Mouse (Mus musculus) heart, postnatal 14 days (tissue): ENCODE results near the gene Rnd1. TPM values are rescaled to one million over a fixed set of nuclear protein-coding genes. Genes with fewer than 3 reads are reported as not detected.

Experiments used
- DNase-seq, 2 experiments: peaks; one replicate each; pipeline ENCODE4 v3.0.0; 2021 to 2022
- intact Hi-C: fragments of 180-260 bp; cut with DNase I; formaldehyde crosslinking; loops from one replicate; pipeline ENCODE4 v1.15.1; 2025
- total RNA-seq, 2 experiments: library from RNA; stranded (reverse); gene quantifications; 2 replicates each; pipeline ENCODE4 v1.2.3; 2021

Gene Rnd1
- total RNA-seq, 2 experiments from 2014 or later, result 0.69 to 1.0 TPM

- intact Hi-C loops, result loop anchor here (1.0 to 5.0 kb wide), 2 partner anchors 37 to 105 kb away; no protein-coding TSS in a partner anchor
- DNase-seq, result peak; percentile 79 to 88
These were observed 60.1 kb downstream of the Rnd1 start for GRCm38 (mm10) chr15:98617176-98617537.

- intact Hi-C loops, result loop anchor here (1.0 to 5.0 kb wide), 2 partner anchors 36 to 104 kb away; no protein-coding TSS in a partner anchor
- peak in 1 of 2 experiments; percentile 37 for DNase-seq
These were observed 60.7 kb downstream of the Rnd1 start for GRCm38 (mm10) chr15:98616362-98617175.

- intact Hi-C loops, result loop anchor here (5.0 kb wide), 1 partner anchor 103 kb away; no protein-coding TSS in a partner anchor
These were observed 61.5 kb downstream of the Rnd1 start for GRCm38 (mm10) chr15:98615751-98616150.

GRCm38 (mm10) chr15:98614971-98615370 lies 62.3 kb downstream of the Rnd1 start:
- DNase-seq, result no peak
- intact Hi-C loops, result loop anchor here (5.0 kb wide), 1 partner anchor 103 kb away; no protein-coding TSS in a partner anchor

More at GRCm38 (mm10) chr15:98615751-98616150, 61.5 kb downstream of the Rnd1 start:
- DNase-seq, result peak in 1 of 2 experiments; percentile 36

- DNase-seq, result no peak
- intact Hi-C loops, result no loop called here
These were observed 62.7 kb downstream of the Rnd1 start for GRCm38 (mm10) chr15:98614551-98614950.

Other genes starting within 250 kb of the Rnd1 start
- gene Olfr282, start 246.2 kb downstream of the Rnd1 start, total RNA-seq, result not detected
- gene Olfr281, start 224.9 kb downstream of the Rnd1 start, total RNA-seq, result not detected
- gene OR5BS1P, start 207.6 kb downstream of the Rnd1 start, total RNA-seq, result not detected
- not detected for gene Lalba, start 194.7 kb downstream of the Rnd1 start, total RNA-seq
- gene Olfr279, start 185.1 kb downstream of the Rnd1 start, total RNA-seq, result not detected
- gene Kansl2, start 143.2 kb downstream of the Rnd1 start, total RNA-seq, result 10 to 100 TPM; 78.4 to 82.2 TPM
- 10 to 100 TPM; 32.8 to 42.6 TPM for gene Ccnt1, start 106.5 kb downstream of the Rnd1 start, total RNA-seq
- under 1 TPM; 0.88 to 0.93 TPM for gene 4930415O20Rik, start 106.5 kb downstream of the Rnd1 start, total RNA-seq
- gene Adcy6, start 67.4 kb downstream of the Rnd1 start, total RNA-seq, result 100 to 1,000 TPM; 199 to 209 TPM
- gene Cacnb3, start 46.6 kb downstream of the Rnd1 start, total RNA-seq, result 1 to 10 TPM; 8.0 to 8.8 TPM
- 10 to 100 TPM; 51.0 to 53.9 TPM for gene Ddx23, start 14.6 kb downstream of the Rnd1 start, total RNA-seq
- gene Ccdc65, start 30.7 kb upstream of the Rnd1 start, total RNA-seq, result under 1 TPM; 0.29 to 0.72 TPM
- gene Fkbp11, start 50.7 kb upstream of the Rnd1 start, total RNA-seq, result 1 to 10 TPM; 4.6 to 5.0 TPM
- 10 to 100 TPM; 26.4 to 26.6 TPM for gene Arf3, start 85.8 kb upstream of the Rnd1 start, total RNA-seq
- under 1 TPM; 0.45 to 0.61 TPM for gene Wnt10b, start 100.7 kb upstream of the Rnd1 start, total RNA-seq
- not detected for gene Wnt1, start 112.4 kb upstream of the Rnd1 start, total RNA-seq
- gene Ddn, start 132.0 kb upstream of the Rnd1 start, total RNA-seq, result under 1 TPM; 0.20 to 0.31 TPM
- gene Prkag1, start 154.1 kb upstream of the Rnd1 start, total RNA-seq, result 10 to 100 TPM; 91.8 to 93.6 TPM
- gene Kmt2d, start 193.7 kb upstream of the Rnd1 start, total RNA-seq, result 10 to 100 TPM; 63.2 to 64.5 TPM
- 1 to 10 TPM; 1.6 to 2.0 TPM for gene Rhebl1, start 217.1 kb upstream of the Rnd1 start, total RNA-seq
- 1 to 10 TPM; 2.0 to 2.7 TPM for gene Dhh, start 221.1 kb upstream of the Rnd1 start, total RNA-seq
- gene Lmbr1l, start 240.8 kb upstream of the Rnd1 start, total RNA-seq, result 10 to 100 TPM; 13.6 to 13.7 TPM